Mouse (Mus musculus): ENCODE measurements around the gene Tmem126a. TPM values are rescaled to one million over a fixed set of nuclear protein-coding genes. Genes with fewer than 3 reads are reported as not detected.

Tmem126a gene
- 37.8 TPM for polyA plus RNA-seq (2017; shearing (Covaris generic))

GRCm38 (mm10) chr7:90456845-90457468 is at the start of gene Tmem126a:
Gene Tmem126a, minus strand, starts transcription at chr7:90457229.

GRCm38 (mm10) chr7:90476313-90477245 is 19.6 kb upstream of the Tmem126a start, which contains the start of gene Dlg2:
Gene Dlg2, plus strand, starts transcription at chr7:90476672.

GRCm38 (mm10) chr7:90475793-90476312 is 18.8 kb upstream of the Tmem126a start, which contains the start of gene Tmem126b:
Gene Tmem126b, minus strand, starts transcription at chr7:90476001.

GRCm38 (mm10) chr7:90442518-90443080 is 14.4 kb downstream of the Tmem126a start, which contains the start of gene Crebzf:
Gene Crebzf, plus strand, starts transcription at chr7:90442729.

GRCm38 (mm10) chr7:90426020-90427001 is 30.7 kb downstream of the Tmem126a start, which contains the start of gene Ccdc89:
Gene Ccdc89, plus strand, starts transcription at chr7:90426577.

Other genes starting within 250 kb of the Tmem126a start
- gene Ccdc83, start 191.5 kb downstream of the Tmem126a start, polyA plus RNA-seq (2017; shearing (Covaris generic)), result 0.35 TPM
- gene Sytl2, start 155.0 kb downstream of the Tmem126a start, polyA plus RNA-seq (2017; shearing (Covaris generic)), result 78.2 TPM
- gene Ccdc89, start 30.7 kb downstream of the Tmem126a start, polyA plus RNA-seq (2017; shearing (Covaris generic)), result not detected
- 176 TPM for gene Crebzf, start 14.5 kb downstream of the Tmem126a start, polyA plus RNA-seq (2017; shearing (Covaris generic))
- 10.0 TPM for gene Tmem126b, start 18.8 kb upstream of the Tmem126a start, polyA plus RNA-seq (2017; shearing (Covaris generic))
- 5.4 TPM for gene Dlg2, start 19.4 kb upstream of the Tmem126a start, polyA plus RNA-seq (2017; shearing (Covaris generic))

Data from effector memory CD4-positive, alpha-beta T cell, adult 7 months (primary cell).